ENCODE assay signal across 8 mouse cellular contexts in genomic region chr5:122849521-122850318, GRCm38 (mm10). TPM values are rescaled to one million over a fixed set of nuclear protein-coding genes. Genes with fewer than 3 reads are reported as not detected.
A peak's percentile ranks its signal among the peaks of the same experiment; 100 is the strongest.
DNase-seq lines count a peak whose midpoint lies in the region; ATAC-seq lines count a peak whose summit lies in the region.

TSS of gene Rnf34 (plus strand) at chr5:122850048.

- peak within 1 kb of the TSS; percentile 86 for H3K27ac ChIP-seq in forebrain, embryonic 14.5 days (ENCODE audit: low read depth, low read length)
- H3K27ac ChIP-seq in neural tube, embryonic 15.5 days (replicated peaks): peak within 1 kb of the TSS; percentile 96

- peak within 1 kb of the TSS; percentile 96 for H3K4me2 ChIP-seq in forebrain, embryonic 14.5 days (ENCODE audit: low read length)
- peak within 1 kb of the TSS; percentile 95 for H3K4me2 ChIP-seq in neural tube, embryonic 15.5 days

- H3K4me1 ChIP-seq in forebrain, embryonic 14.5 days (ENCODE audit: control insufficient read depth, insufficient read depth, low read length): peaks cover 12% of the 10 kb centered on the region
- peaks cover 27% of the 10 kb centered on the region for H3K4me1 ChIP-seq in neural tube, embryonic 15.5 days

- peak; percentile 96 for DNase-seq in ES-CJ7 (ENCODE audit: low read depth, low spot score)
- peak; percentile 98 for DNase-seq in cerebellum, adult 11 months
- peak; percentile 100 for DNase-seq in forebrain, embryonic 14.5 days (ENCODE audit: low spot score)
- peak; percentile 97 for DNase-seq in heart, postnatal 14 days
- DNase-seq in layer of hippocampus, adult 11-12 months (ENCODE audit: low spot score): peak; percentile 98
- DNase-seq in lung, adult 18-20 months: peak; percentile 98 to 99
- peak; percentile 99 for DNase-seq in testis, postnatal 14 days (ENCODE audit: low spot score)

- peak; percentile 100 for ATAC-seq in forebrain, embryonic 14.5 days
- peak; percentile 100 for ATAC-seq in neural tube, embryonic 15.5 days (ENCODE audit: low FRiP score)

- intact Hi-C loops in heart, postnatal 14 days (cut with DNase I): loop anchor here (2.0 kb wide), 1 partner anchor 29 kb away; the partner anchor contains the start of gene Anapc5

- no peaks in the 10 kb centered on the region for H3K9me3 ChIP-seq in forebrain, embryonic 14.5 days (replicated peaks; ENCODE audit: control insufficient read depth, low read length)
- H3K9me3 ChIP-seq in neural tube, embryonic 15.5 days (replicated peaks): no peaks in the 10 kb centered on the region

- no peaks in the 10 kb centered on the region for H3K27me3 ChIP-seq in forebrain, embryonic 14.5 days (replicated peaks; ENCODE audit: control insufficient read depth, insufficient read depth, low read length)
- H3K27me3 ChIP-seq in neural tube, embryonic 15.5 days (replicated peaks): no peaks in the 10 kb centered on the region

- under 1% methylated on average over 60 of the region's 61 CpGs for WGBS in forebrain, embryonic 14.5 days
- WGBS in neural tube, embryonic 15.5 days: under 1% methylated on average over 61 of the region's 61 CpGs

- H3K4me3 ChIP-seq in forebrain, embryonic 14.5 days (ENCODE audit: low read depth, low read length): peak within 1 kb of the TSS; percentile 70
- peak within 1 kb of the TSS; percentile 93 for H3K4me3 ChIP-seq in neural tube, embryonic 15.5 days (replicated peaks)

- H3K36me3 ChIP-seq in forebrain, embryonic 14.5 days (ENCODE audit: control insufficient read depth, insufficient read depth, low read length): no peaks in the 10 kb centered on the region
- H3K36me3 ChIP-seq in neural tube, embryonic 15.5 days: no peaks in the 10 kb centered on the region

- peak within 1 kb of the TSS; percentile 85 for H3K9ac ChIP-seq in forebrain, embryonic 14.5 days (ENCODE audit: low read length)
- H3K9ac ChIP-seq in neural tube, embryonic 15.5 days (replicated peaks): peak within 1 kb of the TSS; percentile 99

RNA-seq across cellular contexts. Expression of gene Rnf34, which starts in this region (rescaled TPM):
- 48.9 and 54.3 TPM in 2 replicates for polyA plus RNA-seq in forebrain, embryonic 14.5 days (2014; fragmentation: Nextera tagmentation; extraction: Ambion mirVana)
- 10 to 100 TPM; 27.3 to 27.7 TPM for total RNA-seq in heart, postnatal 14 days (2021)
- polyA plus RNA-seq in neural tube, embryonic 15.5 days (2015; fragmentation: Nextera tagmentation; extraction: Ambion mirVana): 41.4 and 43.6 TPM in 2 replicates

Comparison
In these comparisons a context has a peak if more than half of its experiments do, and no peak if none do; other contexts are left out.
1. Peak in every context shown above with its lines: DNase-seq, ATAC-seq, H3K4me3 ChIP-seq and H3K27ac ChIP-seq.